Mouse (Mus musculus) spleen, adult 2 months (tissue): ENCODE results near the gene Cenpl.

Experiments
- CTCF ChIP-seq: fragments of 200-500 bp; IDR thresholded peaks from 2 replicates; pipeline ENCODE4 v1.5.1; 2011; ENCODE audit warnings: mild to moderate bottlenecking, inconsistent platforms; ENCODE audit not compliant: insufficient read depth, insufficient read length, insufficient replicate concordance; ENCODE audit errors: extremely low read depth
- POLR2A ChIP-seq: fragments of 200-500 bp; IDR thresholded peaks from 2 replicates; pipeline ENCODE4 v1.6.1; 2011; ENCODE audit warnings: low read depth, low read length, inconsistent platforms

GRCm38 (mm10) chr1:161031881-161032280 is 38.6 kb upstream of the Cenpl start:
- TF ChIP-seq POLR2A: no peak
- no peak for TF ChIP-seq CTCF
